Mouse (Mus musculus): Measurements from ENCODE around the gene Chmp5.

- TF ChIP-seq CTCF (IDR thresholded peaks at IDR 0.05; ENCODE audit: low read depth) (no peak), EP300 (optimal IDR thresholded peaks at IDR 0.05) (no peak)
Measured at GRCm38 (mm10) chr4:40908261-40908969, 39.8 kb upstream of the Chmp5 start.
